Mouse (Mus musculus): Measurements from ENCODE around the gene Tmem178.

Gene Tmem178

GRCm38 (mm10) chr17:80915666-80916065, 28.8 kb upstream of the Tmem178 start:
- Histone ChIP-seq H3K27me3 (ENCODE audit: insufficient read depth, low read length) (no peaks in the 10 kb centered on the region), H3K4me1 (replicated peaks; ENCODE audit: low read depth, low read length) (no peaks in the 10 kb centered on the region), H3K9me3 (ENCODE audit: low read length) (peaks cover 26% of the 10 kb centered on the region), H3K4me3 (replicated peaks; ENCODE audit: low read length) (no peak overlapping the region), H3K36me3 (ENCODE audit: insufficient read depth, low read length) (no peaks in the 10 kb centered on the region)
- no peak for TF ChIP-seq CTCF (conservative IDR thresholded peaks at IDR 0.05; ENCODE audit: low read length)
- no peak for TF ChIP-seq NANOG (IDR thresholded peaks at IDR 0.05; ENCODE audit: borderline replicate concordance, low read length)
- no peak for TF ChIP-seq POU5F1 (IDR thresholded peaks at IDR 0.05; ENCODE audit: borderline replicate concordance, low read length)

DNA sequence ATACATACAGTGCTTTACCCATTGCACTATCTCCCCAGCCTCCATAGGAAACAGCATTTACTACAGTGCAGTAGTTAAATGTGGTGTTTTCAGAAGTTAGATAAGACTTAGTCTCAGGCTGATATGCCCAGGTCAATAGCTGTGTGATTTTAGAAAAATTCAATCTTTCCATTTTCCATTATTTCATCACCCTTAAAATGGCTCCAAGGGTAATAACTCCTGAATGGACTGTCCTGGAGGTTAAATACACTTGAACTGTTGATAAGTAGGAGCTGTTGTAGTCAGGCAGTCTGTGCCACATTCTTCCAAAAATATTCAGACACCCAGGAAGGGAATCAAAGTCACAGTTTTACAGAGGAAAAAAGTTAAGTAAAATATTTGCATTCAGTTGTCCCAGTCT, 25.2 kb upstream of the Tmem178 start:
- H3K4me3 ChIP-seq (replicated peaks; ENCODE audit: low read length): no peak overlapping the region
- H3K4me1 ChIP-seq (replicated peaks; ENCODE audit: low read depth, low read length): no peaks in the 10 kb centered on the region
- no peak for TF ChIP-seq NANOG (IDR thresholded peaks at IDR 0.05; ENCODE audit: borderline replicate concordance, low read length)
- H3K9me3 ChIP-seq (ENCODE audit: low read length): peaks cover 14% of the 10 kb centered on the region
- no peaks in the 10 kb centered on the region for H3K27me3 ChIP-seq (ENCODE audit: insufficient read depth, low read length)
- H3K36me3 ChIP-seq (ENCODE audit: insufficient read depth, low read length): no peaks in the 10 kb centered on the region

DNA sequence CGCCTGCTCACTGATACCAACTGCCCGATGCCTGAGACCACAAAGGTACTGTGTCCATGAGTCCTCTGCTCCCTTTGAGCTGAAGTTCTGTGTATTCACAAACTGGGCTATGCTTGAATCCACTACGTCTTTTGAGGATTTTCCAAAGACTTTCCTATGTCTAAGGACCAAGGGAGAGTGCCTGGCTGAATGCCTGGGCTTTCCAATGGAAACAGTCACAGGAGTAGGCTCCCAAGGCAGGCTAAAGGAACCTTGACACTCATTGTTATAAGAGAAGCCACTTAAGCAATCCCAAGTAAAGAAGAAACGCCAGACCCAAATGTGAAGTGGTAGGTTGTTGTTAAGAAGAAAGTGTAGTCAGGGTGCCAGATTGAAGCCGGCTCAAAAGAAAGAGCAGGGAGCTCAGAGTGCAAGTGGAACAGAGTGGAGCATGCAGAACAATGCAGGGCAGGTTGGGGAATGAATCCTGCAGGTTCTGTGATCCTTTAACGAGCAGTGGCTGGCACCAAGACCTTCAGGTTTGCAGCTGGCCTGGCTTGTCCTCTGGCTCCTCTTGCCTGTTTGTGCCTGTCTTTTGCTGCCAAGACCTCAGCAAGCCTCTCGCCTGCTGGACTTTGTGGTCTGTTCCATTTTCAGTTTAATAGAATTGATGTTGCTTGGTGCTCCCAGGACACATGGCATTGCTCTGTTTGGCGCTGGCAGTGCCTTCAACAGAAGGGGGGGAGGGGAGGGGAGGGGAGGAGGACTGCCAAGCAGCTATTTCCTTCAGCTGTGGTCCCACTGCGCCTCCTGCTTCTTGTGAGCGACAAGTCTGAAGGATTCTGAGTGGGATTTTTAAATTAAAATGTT, 22.9 kb upstream of the Tmem178 start:
- H3K4me1 ChIP-seq (replicated peaks; ENCODE audit: low read depth, low read length): no peaks in the 10 kb centered on the region
- peaks cover 5% of the 10 kb centered on the region; the same call in 1 of the 2 replicates for H3K9me3 ChIP-seq (ENCODE audit: low read length)
- H3K36me3 ChIP-seq (ENCODE audit: insufficient read depth, low read length): no peaks in the 10 kb centered on the region
- H3K4me3 ChIP-seq (replicated peaks; ENCODE audit: low read length): no peak overlapping the region
- no peak for TF ChIP-seq NANOG (IDR thresholded peaks at IDR 0.05; ENCODE audit: borderline replicate concordance, low read length)
- TF ChIP-seq CTCF (conservative IDR thresholded peaks at IDR 0.05; ENCODE audit: low read length): no peak
- no peak for TF ChIP-seq POU5F1 (IDR thresholded peaks at IDR 0.05; ENCODE audit: borderline replicate concordance, low read length)
- no peaks in the 10 kb centered on the region for H3K27me3 ChIP-seq (ENCODE audit: insufficient read depth, low read length)

DNA sequence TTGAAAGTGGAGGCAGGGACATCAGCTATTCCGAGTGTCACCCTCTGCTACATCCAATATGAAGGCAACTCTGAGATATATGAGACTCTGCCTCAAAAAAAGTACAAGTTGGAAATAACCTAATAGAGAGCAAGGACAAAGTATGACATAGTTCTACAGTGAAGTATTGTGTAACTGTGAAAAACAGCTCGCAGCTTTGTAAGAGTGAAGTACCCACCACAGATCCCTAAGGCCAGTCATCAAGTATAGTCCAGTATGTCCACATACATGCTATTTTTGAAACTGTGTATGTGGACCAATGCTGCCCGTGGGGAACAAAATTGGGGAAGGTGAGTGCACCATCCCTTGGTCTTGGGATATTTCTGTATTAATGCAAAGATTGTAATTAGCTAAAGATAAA, 18.9 kb upstream of the Tmem178 start:
- H3K36me3 ChIP-seq (ENCODE audit: insufficient read depth, low read length): no peaks in the 10 kb centered on the region
- TF ChIP-seq CTCF (conservative IDR thresholded peaks at IDR 0.05; ENCODE audit: low read length) (no peak), POU5F1 (IDR thresholded peaks at IDR 0.05; ENCODE audit: borderline replicate concordance, low read length) (no peak), NANOG (IDR thresholded peaks at IDR 0.05; ENCODE audit: borderline replicate concordance, low read length) (no peak)
- peaks cover 15% of the 10 kb centered on the region for H3K4me1 ChIP-seq (replicated peaks; ENCODE audit: low read depth, low read length)
- no peaks in the 10 kb centered on the region for H3K27me3 ChIP-seq (ENCODE audit: insufficient read depth, low read length)
- H3K9me3 ChIP-seq (ENCODE audit: low read length): peaks cover 7% of the 10 kb centered on the region; the same call in 1 of the 2 replicates
- no peak overlapping the region for H3K4me3 ChIP-seq (replicated peaks; ENCODE audit: low read length)

- no peaks in the 10 kb centered on the region for H3K27me3 ChIP-seq (ENCODE audit: insufficient read depth, low read length)
- TF ChIP-seq POU5F1 (IDR thresholded peaks at IDR 0.05; ENCODE audit: borderline replicate concordance, low read length) (no peak), NANOG (IDR thresholded peaks at IDR 0.05; ENCODE audit: borderline replicate concordance, low read length) (no peak), CTCF (conservative IDR thresholded peaks at IDR 0.05; ENCODE audit: low read length) (no peak)
- no peaks in the 10 kb centered on the region for H3K36me3 ChIP-seq (ENCODE audit: insufficient read depth, low read length)
- no peak overlapping the region for H3K4me3 ChIP-seq (replicated peaks; ENCODE audit: low read length)
- peaks cover 15% of the 10 kb centered on the region for H3K4me1 ChIP-seq (replicated peaks; ENCODE audit: low read depth, low read length)
- peaks cover 7% of the 10 kb centered on the region; the same call in 1 of the 2 replicates for H3K9me3 ChIP-seq (ENCODE audit: low read length)
These were observed 17.3 kb upstream of the Tmem178 start for GRCm38 (mm10) chr17:80927151-80927550.

DNA sequence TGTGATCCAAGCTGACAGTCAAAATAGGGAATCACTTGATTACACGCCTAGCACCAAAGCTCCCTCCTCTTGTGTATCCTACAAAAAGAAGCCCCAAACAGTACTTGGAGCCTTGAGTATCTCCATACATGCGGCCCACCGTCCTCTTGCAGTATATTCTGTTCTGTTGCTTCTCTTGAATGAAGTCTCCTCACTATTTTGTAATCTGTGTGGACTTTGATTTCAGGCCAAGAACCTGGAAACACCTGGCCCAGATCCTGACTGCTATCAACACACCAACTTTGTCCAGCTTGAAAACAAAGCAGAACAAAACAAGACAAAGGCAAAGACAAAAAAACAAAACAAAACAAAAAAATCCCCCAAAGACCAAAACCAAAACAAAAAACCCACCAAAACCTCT, 11.7 kb upstream of the Tmem178 start:
- Histone ChIP-seq H3K4me3 (replicated peaks; ENCODE audit: low read length) (no peak overlapping the region), H3K36me3 (ENCODE audit: insufficient read depth, low read length) (no peaks in the 10 kb centered on the region), H3K27me3 (ENCODE audit: insufficient read depth, low read length) (no peaks in the 10 kb centered on the region), H3K9me3 (ENCODE audit: low read length) (no peaks in the 10 kb centered on the region), H3K4me1 (replicated peaks; ENCODE audit: low read depth, low read length) (peaks cover 20% of the 10 kb centered on the region)
- no peak for TF ChIP-seq NANOG (IDR thresholded peaks at IDR 0.05; ENCODE audit: borderline replicate concordance, low read length)
- no peak for TF ChIP-seq CTCF (conservative IDR thresholded peaks at IDR 0.05; ENCODE audit: low read length)
- no peak for TF ChIP-seq POU5F1 (IDR thresholded peaks at IDR 0.05; ENCODE audit: borderline replicate concordance, low read length)

- H3K27me3 ChIP-seq (ENCODE audit: insufficient read depth, low read length): no peaks in the 10 kb centered on the region
- no peak overlapping the region for H3K4me3 ChIP-seq (replicated peaks; ENCODE audit: low read length)
- TF ChIP-seq POU5F1 (IDR thresholded peaks at IDR 0.05; ENCODE audit: borderline replicate concordance, low read length): no peak
- TF ChIP-seq CTCF (conservative IDR thresholded peaks at IDR 0.05; ENCODE audit: low read length): no peak
- TF ChIP-seq NANOG (IDR thresholded peaks at IDR 0.05; ENCODE audit: borderline replicate concordance, low read length): no peak
- H3K36me3 ChIP-seq (ENCODE audit: insufficient read depth, low read length): no peaks in the 10 kb centered on the region
- peaks cover 20% of the 10 kb centered on the region for H3K4me1 ChIP-seq (replicated peaks; ENCODE audit: low read depth, low read length)
- no peaks in the 10 kb centered on the region for H3K9me3 ChIP-seq (ENCODE audit: low read length)
These were observed 10.9 kb upstream of the Tmem178 start for GRCm38 (mm10) chr17:80933401-80934029.

DNA sequence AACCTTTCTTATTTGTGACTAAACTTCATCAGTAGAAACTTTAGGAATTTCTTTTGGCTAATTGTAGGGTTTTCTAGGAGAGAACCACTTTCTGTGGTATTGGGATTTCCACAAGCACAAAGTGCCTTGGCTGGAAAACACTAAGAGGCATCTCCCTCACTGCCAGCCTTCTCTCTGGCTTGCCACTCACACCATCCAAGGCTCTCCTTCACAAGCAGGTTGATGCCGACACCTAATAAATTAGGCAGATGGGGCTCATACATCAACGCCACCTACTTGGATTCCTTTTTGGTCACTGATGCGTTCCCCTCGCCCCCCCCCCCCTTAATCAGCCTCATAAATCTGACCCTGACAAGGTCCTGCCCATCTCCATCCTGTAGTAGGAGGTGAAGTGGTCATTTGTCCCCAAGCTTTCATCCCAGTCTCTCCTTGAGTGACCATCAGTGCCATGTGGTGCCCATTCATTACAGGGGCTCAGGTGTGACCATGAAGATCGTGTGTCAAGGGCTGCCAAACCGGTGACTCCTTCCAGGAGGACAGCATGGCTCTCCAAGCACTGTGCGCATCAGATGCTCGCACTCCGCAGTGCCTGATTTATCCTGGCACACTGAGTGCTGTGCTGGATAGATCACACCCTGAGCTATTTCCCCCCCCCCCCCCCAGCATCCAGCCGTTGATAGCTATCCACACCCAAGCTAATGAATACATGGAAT, 8.5 kb upstream of the Tmem178 start:
- peaks cover 5% of the 10 kb centered on the region for H3K27me3 ChIP-seq (ENCODE audit: insufficient read depth, low read length)
- H3K36me3 ChIP-seq (ENCODE audit: insufficient read depth, low read length): no peaks in the 10 kb centered on the region
- H3K9me3 ChIP-seq (ENCODE audit: low read length): no peaks in the 10 kb centered on the region
- TF ChIP-seq POU5F1 (IDR thresholded peaks at IDR 0.05; ENCODE audit: borderline replicate concordance, low read length): no peak
- TF ChIP-seq NANOG (IDR thresholded peaks at IDR 0.05; ENCODE audit: borderline replicate concordance, low read length): no peak
- TF ChIP-seq CTCF (conservative IDR thresholded peaks at IDR 0.05; ENCODE audit: low read length): no peak
- H3K4me1 ChIP-seq (replicated peaks; ENCODE audit: low read depth, low read length): 0 out of 2 replicates have a peak, but pooled peaks cover 6% of the 10 kb centered on the region
- no peak overlapping the region for H3K4me3 ChIP-seq (replicated peaks; ENCODE audit: low read length)
